Mouse (Mus musculus) heart, adult 2 months (tissue): ENCODE data around the gene Maff.

ENCODE experiments used
- CTCF ChIP-seq: fragments of 200-600 bp; IDR thresholded peaks from 2 replicates; pipeline ENCODE4 v1.8.1; 2022; ENCODE audit warnings: antibody characterized with exemption, mild to moderate bottlenecking, moderate library complexity
- EP300 ChIP-seq: fragments of 200-500 bp; IDR thresholded peaks from 2 replicates; pipeline ENCODE4 v1.6.1; 2011; ENCODE audit warnings: low read depth, low read length, control low read depth; ENCODE audit not compliant: insufficient read depth

- TF ChIP-seq CTCF = no peak
- no peak for TF ChIP-seq EP300
These were observed 44.0 kb downstream of the Maff start for GRCm38 (mm10) chr15:79390434-79390833.
